Mouse (Mus musculus): ENCODE data around the gene Slc2a10.

DNA sequence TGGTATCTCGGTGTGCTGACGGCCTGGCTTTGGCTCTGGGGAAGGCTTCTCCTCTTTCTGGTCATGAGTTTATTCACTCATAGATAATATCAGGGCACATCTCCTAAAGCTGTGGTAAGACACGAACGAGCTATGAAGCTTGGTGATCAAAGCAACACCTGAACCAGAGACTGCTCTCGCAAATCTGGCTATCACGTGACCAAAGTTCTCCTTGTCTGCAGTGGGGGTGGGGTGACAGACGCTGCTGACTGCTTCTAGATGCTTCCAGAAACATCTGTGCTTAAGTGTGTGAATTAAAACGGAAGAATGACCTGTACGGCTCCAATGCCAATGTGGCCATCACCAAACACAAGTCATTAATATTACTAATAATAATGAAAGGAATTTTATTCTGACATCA is 6.1 kb downstream of the Slc2a10 start:
- no peak for TF ChIP-seq GATA1 (IDR thresholded peaks at IDR 0.05; ENCODE audit: borderline replicate concordance, low read length)
- TF ChIP-seq FLI1 (IDR thresholded peaks at IDR 0.05; ENCODE audit: low read length): no peak

Measured in megakaryocyte, embryonic 14.5 days (primary cell).